Mouse (Mus musculus) lung, postnatal 0 days (tissue): Measurements from ENCODE around the gene Plekhb2.
A peak's percentile ranks its signal among the peaks of the same experiment; 100 is the strongest.

Experiments
- CTCF ChIP-seq: IDR thresholded peaks from 2 replicates; pipeline ENCODE4 v1.5.1; 2016; ENCODE audit warnings: antibody characterized with exemption, mild to moderate bottlenecking
- EP300 ChIP-seq: IDR thresholded peaks from 2 replicates; pipeline ENCODE4 v1.6.1; 2016; ENCODE audit warnings: antibody characterized with exemption, mild to moderate bottlenecking, control low read depth

DNA sequence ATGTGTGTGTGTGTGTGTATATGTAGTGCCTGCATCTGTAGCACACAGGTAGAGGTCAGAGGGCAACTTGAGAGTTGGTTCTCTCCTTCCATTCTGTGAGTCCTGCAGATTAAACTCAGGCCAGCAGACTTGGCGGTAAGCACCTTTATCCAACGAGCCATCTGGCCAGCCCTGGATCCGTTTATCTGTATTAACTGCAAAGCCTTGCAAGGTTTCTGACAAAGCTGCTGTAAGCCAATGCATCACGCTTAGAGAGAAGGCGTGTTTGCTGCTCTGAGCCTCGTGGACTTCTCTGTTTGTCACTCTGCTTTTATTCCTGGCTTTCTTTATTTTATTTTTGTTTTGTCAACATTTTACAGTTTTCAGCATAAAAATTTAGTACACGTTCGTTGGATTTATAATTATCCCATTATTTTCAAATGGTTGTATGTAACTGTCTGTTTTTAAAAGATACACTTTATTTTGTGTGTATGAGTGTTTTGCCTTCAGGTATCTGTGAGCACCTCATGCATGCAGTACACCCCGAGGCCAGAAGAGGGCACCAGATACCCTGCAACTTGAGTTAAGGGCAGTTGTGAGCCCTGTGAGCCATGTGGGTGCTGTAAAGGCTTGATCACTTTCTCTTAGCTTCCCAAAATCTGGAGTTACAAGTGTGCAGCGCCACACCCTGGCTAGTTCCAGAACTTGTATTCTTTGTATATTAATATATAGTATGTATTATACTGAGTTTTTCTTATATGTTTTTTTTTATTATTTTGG is 17.2 kb downstream of the Plekhb2 start:
- peak; percentile 96 for TF ChIP-seq CTCF
- peak; percentile 22; the same call in 1 of the 2 replicates for TF ChIP-seq EP300
